Mouse (Mus musculus) stomach, postnatal 0 days (tissue): ENCODE data around the gene Cyp8b1.

Source experiments
- CTCF ChIP-seq: IDR thresholded peaks from 2 replicates; pipeline ENCODE4 v1.5.1; 2016; ENCODE audit warnings: antibody characterized with exemption, low read depth, mild to moderate bottlenecking, moderate library complexity
- EP300 ChIP-seq: optimal IDR thresholded peaks from 2 replicates; pipeline ENCODE3; 2016; ENCODE audit warnings: antibody characterized with exemption

GRCm38 (mm10) chr9:121865425-121866008, 50.6 kb downstream of the Cyp8b1 start:
- TF ChIP-seq CTCF (no peak), EP300 (no peak)
